Mouse (Mus musculus): ENCODE data around the gene Kif15. TPM values are rescaled to one million over a fixed set of nuclear protein-coding genes. Genes with fewer than 3 reads are reported as not detected.

Kif15 gene
- 1.3 and 6.7 TPM in 2 replicates for polyA plus RNA-seq (2012; rRNA removed)

DNA sequence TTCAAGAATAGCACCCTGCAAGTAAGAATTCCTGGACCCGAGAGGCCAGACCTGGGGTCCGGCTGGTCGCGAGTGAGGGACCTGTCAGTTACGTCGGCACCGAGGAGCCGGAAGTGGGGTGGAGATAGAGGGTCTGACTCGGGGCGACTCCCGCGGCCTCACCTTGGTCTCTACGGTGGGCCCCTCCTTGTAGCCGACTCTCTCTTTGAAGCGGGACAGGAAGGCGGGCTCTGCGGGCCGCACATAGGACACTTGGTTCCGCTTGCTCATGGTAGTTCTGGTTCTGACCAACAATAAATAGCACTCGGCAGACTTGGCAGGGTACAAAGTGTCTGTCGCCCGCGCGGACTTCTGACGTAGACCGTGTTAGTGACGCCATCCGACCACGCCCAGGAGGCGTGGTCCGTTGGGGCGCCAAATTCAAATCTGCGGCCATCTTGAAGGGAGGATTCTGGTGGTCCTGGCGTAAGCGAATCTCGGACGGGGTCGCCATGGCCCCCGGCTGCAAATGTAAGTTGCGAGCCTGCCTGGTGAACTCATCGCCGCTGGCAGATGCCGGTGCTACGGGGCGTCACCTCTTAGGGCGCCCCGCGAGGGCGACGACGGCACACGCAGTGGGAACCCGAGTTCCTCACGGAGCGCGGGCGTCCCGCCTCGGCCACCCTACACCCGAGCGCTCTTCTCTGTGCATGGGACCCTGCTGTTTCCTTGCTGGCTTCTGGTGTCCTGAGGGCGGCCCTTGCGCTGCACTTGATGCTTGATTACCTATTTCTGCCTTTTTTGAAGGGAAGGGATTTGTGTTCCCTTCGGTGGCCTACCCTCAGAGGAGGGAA lies at the start of gene Kif15, which contains the start of gene 1110059G10Rik:
Gene Kif15, plus strand, starts transcription at position 404 of the 833 bp plus-strand sequence.
Gene 1110059G10Rik, minus strand, starts transcription at position 358 of the 833 bp plus-strand sequence.

DNA sequence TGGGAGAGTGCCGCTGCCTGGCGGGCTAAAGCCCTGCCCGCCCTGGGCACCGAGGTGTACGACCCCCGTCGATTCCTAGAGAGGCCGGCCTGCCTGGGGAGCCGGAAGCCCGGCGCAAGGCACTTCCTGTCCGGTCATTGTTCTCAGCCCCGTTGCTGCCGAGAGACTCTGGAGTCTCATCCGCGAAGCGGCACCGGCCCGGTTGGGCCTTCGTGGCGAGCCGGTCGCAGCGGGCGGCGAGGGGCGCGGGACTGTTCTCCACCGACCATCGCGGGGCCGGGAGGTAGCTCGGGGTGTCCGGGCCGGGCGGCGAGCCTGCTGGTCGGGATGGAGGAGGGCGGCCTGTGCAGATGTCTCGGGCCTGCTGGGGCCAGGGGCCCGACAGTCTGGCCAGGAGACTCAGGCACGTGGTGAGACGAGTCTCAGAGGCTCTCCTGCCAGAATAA lies 27.9 kb upstream of the Kif15 start, which contains the start of gene Zfp105:
Gene Zfp105, plus strand, starts transcription at position 137 of the 446 bp plus-strand sequence.

DNA sequence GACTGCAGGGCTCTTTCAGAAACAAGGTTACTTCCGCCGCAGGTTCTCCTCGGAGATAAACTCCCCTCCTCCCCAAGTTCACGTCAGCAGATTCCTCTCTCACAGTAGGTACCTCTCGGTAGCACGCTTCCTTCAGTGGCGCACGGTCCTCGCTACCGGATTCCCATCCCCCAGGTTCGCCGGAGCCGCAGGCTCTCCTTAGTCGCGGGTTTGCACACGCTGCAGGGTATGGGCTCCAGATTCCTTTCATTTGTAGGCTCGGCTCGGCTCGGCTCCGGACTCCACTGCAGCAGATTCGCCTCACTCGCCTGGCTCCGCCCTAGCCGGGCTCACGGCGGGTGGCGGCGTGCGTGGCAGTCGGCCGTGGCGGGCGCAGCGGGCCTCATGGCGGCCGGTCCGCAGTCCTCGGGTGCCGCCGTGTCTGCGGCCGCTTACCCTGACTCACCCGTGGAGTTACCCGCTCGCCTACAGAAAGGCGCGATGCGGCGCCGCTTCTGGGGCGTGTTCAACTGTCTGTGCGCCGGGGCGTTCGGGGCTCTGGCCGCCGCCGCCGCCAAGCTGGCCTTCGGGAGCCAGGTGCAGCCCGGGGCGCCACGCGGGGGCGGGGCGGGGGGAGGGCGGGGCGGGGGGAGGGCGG lies 70.3 kb downstream of the Kif15 start, which contains the start of gene Tmem42:
Gene Tmem42, plus strand, starts transcription at position 332 of the 637 bp plus-strand sequence.

DNA sequence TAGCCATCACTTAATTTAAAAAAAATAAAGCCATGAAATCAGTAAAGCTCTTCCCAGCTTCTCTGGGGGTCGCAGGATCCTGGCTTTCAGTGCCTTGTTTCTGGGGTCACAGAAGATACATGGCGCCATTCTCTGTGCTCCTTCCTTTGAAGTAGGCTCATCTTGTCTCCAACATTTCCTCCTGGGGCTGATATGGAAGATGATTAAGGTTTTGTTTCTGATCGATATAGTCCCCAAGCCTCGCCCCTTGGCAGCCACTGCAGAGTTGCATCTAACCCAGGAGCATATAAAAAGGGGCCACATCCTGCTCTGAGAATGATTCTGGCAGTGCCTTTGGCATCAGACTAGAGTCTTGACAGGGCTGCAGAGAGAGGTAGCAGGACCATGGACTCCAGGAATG lies 83.6 kb downstream of the Kif15 start, which contains the start of gene Tgm4:
Gene Tgm4, plus strand, starts transcription at position 301 of the 400 bp plus-strand sequence.

Other genes with a start within 250 kb of the Kif15 start
- gene Topaz1, start 203.7 kb upstream of the Kif15 start, polyA plus RNA-seq (2012; rRNA removed) = 0.24 TPM in 1 of 2 replicates, not detected in the other
- gene Tcaim, start 145.5 kb upstream of the Kif15 start, polyA plus RNA-seq (2012; rRNA removed) = 2.6 and 3.0 TPM in 2 replicates
- not detected in 2 replicates for gene Gm35549, start 107.0 kb upstream of the Kif15 start, polyA plus RNA-seq (2012; rRNA removed)
- gene Zfp445, start 85.0 kb upstream of the Kif15 start, polyA plus RNA-seq (2012; rRNA removed) = 29.6 and 29.7 TPM in 2 replicates
- 3.1 and 3.9 TPM in 2 replicates for gene Zkscan7, start 65.4 kb upstream of the Kif15 start, polyA plus RNA-seq (2012; rRNA removed)
- gene Zfp105, start 28.0 kb upstream of the Kif15 start, polyA plus RNA-seq (2012; rRNA removed) = 1.8 and 1.9 TPM in 2 replicates
- 1.3 and 1.5 TPM in 2 replicates for gene 1110059G10Rik, start within 50 bp of the Kif15 start, polyA plus RNA-seq (2012; rRNA removed)
- 28.2 and 34.1 TPM in 2 replicates for gene Tmem42, start 70.3 kb downstream of the Kif15 start, polyA plus RNA-seq (2012; rRNA removed)
- gene Tgm4, start 83.7 kb downstream of the Kif15 start, polyA plus RNA-seq (2012; rRNA removed) = 0.15 and 0.24 TPM in 2 replicates
- gene Zdhhc3, start 162.2 kb downstream of the Kif15 start, polyA plus RNA-seq (2012; rRNA removed) = 251 and 334 TPM in 2 replicates
- gene Exosc7, start 162.2 kb downstream of the Kif15 start, polyA plus RNA-seq (2012; rRNA removed) = 30.1 and 33.1 TPM in 2 replicates
- 89.9 and 107 TPM in 2 replicates for gene Clec3b, start 199.9 kb downstream of the Kif15 start, polyA plus RNA-seq (2012; rRNA removed)

Measured in ovary, adult 2 months (tissue).